Mouse (Mus musculus): ENCODE results near the gene Acox1.

Gene Acox1

DNA sequence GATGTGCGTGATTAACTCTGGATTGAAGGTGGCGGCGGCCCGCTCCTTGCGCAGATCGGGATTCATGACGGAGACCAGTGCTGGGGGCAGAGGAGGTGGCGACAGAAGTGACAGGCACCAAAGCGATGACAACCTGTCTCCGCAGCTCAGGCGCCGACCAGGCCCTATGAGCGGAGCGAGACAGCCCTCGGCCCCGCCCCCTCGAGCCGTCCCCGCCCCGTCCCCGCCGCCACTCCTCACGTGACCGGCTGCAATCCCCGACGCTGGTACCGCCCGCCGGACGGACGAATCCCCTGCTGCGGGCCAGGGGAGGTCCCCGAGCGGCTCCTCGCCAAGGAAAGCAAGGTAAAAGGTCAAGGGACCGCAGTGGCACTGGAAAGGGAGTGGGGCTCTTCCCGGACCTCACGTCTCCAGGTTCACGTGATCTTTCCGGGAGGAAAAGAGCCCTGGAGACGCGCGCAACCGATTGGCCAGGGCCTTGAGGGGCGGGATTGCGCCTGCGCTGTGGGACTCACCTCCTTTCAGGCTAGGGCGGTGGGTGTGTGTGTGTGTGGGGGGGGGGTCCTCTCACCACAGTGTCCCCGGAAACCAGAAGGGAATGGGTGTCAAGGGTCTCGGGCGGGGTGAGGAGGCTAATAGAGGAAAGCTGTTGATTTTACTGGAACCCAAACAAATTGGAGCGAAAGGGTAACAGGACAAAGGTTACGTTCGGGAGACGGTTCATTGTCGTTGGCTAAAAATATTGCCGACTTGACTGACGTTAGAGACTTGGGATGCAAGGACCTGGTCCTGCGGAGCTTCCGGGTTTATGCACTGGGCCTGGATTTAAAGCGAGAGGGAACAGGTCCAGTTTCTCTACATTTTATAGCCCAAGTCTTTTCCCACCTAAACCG is at the start of gene Acox1, which contains the start of gene Ten1:
Gene Acox1, minus strand, starts transcription at position 407 of the 893 bp plus-strand sequence.
Gene Ten1, plus strand, starts transcription at position 217 of the 893 bp plus-strand sequence.
- peak; percentile 97 for DNase-seq (ENCODE audit: low read depth)

DNA sequence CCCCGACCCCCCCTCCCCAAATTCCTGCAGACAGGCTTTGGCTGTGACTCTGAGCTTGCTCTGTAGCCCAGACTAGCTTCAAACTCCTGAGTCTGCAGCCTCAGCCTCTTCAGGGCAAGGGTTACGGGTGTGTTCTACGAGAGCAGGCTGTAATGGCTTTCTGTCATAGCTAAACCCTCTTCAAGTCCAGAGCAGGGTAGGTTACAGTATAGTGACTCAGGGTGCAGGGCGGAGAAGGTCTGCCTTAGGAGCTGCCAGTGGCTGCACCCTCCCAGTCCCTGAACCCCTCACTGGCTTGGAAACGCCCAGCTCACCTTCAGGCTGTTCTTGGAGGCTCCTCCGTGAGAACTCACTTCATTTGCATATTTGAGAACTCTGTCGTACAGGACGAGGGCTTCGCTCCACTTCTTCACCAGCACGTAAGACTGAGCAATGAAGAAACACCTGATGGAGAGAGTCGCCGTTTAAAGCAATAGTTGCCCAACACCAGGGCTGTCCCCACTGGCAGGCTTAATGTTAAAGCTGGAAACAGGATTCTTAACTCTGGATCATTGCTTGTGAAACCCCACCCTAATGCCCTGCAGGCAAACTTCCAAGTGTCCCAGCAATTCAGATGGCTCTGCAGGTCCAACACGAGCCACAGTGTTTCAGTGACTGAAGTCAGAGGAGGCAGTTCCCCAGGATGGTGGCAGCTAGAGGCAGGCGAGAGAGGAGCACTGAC is 48.8 kb upstream of the Acox1 start:
- no peak for DNase-seq (ENCODE audit: low read depth)

DNA sequence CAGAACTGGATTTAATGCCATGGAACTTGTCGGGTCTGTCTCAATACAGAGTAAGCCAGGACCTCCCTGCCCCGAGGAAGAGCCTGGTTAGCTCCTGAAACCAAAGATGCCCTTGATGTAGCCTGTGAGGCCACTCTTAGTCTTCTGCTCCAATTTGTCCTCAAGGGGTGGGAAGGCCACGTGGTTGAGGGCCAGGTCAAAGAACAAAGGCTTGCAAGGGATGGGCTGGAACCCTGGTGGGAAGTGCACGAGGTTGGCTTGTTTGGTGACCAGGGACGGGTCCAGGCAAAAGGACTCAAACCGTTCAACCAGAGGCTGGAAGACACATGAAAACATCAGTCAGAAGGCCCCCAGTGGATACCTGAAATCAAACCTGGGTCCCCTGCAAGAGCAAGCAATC is 46.8 kb upstream of the Acox1 start:
- no peak for DNase-seq (ENCODE audit: low read depth)

DNA sequence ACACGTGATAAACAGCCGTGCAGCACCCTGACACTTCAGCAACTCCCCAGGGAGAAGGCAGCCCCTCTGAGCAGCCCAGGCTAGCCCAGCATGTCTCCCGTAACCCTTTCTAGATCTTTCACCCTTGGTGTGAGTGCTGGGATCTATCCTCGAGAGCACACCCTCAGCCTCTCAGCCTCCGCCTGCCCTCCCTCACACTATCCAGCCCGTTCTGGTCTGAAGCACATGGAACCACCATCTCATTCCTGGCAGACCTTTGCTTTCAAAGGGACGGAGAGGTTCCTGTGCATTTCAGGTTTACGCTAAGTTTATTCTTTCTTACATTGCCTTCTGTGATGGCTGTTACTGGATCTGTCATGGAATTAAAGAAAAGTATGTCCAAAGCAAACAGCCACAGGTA is 45.7 kb upstream of the Acox1 start:
- DNase-seq (ENCODE audit: low read depth), result no peak

DNA sequence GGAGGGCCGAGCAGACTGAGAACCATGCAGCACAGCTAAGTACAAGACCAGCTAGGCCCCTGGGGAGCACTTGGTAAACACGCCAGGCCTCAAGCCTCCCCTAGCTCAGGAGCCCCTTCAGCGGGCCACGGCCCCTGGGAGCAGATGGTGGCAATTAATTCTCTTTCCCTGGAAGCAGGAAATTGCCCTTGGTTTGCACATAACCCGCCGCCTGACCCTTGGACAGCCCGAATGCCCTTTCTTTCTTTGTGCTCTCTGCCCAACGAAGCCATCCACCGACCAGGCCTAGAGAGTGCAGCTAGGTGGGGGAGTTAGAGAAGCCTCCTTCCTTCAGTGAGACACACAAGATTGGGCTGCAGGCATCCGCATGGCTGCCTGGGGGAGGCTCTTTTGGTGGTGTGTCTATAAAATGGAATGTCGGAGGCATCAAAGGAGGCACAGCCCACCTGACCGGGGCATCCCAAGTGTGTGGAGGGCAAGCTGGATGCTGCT is 42.9 kb upstream of the Acox1 start:
- DNase-seq (ENCODE audit: low read depth), result no peak

DNA sequence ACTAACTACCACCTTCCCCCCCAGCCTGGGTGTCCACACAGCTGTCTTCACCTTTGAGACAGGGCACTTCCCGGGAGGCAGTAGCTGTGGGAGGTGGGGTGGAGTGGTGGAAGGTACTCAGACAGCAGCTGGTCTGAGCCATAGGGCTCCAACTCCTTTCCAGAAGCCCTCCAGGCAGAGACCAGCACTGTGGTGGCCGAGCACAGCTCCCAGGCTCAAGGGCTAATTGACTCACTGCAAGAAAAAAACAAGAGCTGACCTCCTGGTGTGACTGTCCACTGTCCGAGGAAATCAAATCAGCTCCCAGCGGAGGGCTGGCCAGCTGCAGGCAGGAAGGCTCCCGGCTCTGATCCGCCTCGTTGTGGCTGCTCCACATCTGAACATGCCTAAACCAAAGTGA is 41.0 kb upstream of the Acox1 start:
- no peak for DNase-seq (ENCODE audit: low read depth)

DNA sequence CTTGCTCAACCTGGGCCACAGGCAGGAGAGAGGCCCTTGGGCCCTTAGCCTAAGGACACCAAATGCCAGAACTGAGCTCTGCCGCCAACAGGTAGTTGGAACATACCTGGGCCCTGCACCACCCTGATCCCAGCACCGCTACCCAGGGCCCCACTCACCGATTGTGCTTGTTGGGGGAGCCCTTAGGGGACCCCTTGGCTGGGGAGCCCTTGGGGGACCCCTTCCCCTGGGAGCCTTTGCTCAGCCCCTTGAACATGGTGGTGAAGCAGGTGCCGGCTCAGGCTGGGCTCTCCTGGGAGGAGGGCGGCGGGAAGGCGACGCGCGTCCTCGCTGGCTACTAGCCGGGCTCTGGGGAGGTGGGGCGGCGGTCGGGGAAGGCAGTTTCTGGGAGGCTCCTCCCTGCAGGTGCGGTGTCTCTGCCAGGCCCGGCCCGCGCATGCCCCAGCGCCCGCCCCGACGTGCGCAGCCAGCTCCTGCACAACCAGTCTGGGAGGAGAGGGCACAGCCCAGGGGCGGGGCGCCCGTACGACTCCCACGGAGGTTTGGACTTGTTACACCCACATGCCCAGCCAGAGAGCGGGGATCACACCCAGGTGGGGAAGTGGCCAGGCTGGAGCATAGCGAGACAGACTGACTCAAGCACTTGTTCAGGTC is 39.0 kb upstream of the Acox1 start, which contains the start of gene Evpl:
Gene Evpl, minus strand, starts transcription at position 336 of the 654 bp plus-strand sequence.
- DNase-seq (ENCODE audit: low read depth), result peak; percentile 35

DNA sequence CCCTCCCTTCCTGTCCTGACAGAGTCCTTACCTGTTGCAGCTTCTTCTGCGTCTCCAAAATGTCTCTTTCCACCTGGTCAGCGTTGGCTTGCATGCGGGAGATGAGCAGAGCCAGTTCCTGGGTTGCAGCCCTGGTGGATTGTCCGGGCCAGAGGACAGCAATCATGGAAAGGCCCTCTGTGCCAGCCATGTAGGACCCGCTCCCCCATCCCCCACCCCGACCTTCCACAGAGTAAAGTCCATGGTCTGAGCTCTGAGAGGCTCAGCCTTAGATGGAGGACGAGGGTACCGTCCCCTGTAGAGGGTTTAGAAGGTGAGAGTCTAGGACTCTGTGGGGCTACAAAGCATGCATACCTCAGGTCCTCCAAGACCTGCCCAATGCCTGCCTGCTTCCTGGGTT is 36.1 kb upstream of the Acox1 start:
- DNase-seq (ENCODE audit: low read depth), result no peak

DNA sequence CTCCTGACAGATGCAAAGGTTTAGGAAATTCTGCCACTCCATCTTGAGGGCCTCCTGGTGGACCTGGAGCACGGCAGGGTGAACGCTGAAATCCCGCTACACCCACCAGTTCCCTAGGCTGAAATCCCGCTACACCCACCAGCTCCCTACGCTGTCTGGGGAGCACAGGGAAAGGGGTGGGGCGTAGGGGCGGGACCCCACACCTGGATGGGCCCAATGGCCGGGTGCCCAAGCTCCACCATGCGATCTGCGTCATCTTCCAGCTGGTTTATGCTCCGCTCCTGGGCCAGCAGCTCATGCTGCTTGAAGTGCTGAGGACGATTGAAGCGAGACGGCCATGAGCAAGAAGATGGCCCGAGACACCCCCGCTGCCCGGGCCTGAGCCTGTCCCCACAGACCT is 33.6 kb upstream of the Acox1 start:
- DNase-seq (ENCODE audit: low read depth), result no peak

DNA sequence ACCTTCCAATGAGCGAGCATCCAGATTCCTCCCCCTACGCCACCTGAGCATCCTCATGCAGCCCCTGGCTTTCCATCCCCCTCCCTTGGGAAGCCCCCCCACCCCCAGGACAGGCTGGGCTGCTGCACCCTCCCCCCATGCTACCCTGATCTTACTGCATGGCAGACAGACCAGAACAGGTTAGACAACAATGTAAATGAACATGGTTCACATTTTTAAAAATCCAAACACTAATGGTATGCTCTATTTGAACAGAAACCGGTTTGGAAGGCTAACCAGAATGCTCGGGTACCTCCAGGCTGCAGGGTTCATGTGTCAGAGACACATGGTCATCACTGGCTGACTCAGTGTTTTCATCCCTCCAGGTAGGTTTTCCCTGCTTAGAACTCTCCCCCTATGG is 29.9 kb upstream of the Acox1 start:
- DNase-seq (ENCODE audit: low read depth), result no peak

DNA sequence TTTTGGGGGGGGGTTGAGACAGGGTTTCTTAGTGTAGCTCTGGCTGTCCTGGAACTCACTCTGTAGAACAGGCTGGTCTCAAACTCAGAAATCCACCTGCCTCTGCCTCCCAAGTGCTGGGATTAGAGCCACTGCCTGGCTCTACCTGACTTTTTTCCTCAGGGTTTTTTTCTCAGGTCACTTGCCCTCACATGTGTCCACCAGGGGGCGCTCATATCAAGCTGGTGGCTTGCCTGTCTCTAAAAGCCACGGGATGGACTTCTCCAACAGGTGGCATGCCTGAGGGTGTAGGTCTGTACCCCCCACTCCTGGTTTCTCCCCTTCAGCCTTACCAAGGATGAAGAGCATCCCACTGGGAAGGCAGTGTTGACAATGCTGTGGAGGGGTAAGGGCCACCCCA is 27.6 kb upstream of the Acox1 start:
- DNase-seq (ENCODE audit: low read depth), result peak; percentile 22

DNA sequence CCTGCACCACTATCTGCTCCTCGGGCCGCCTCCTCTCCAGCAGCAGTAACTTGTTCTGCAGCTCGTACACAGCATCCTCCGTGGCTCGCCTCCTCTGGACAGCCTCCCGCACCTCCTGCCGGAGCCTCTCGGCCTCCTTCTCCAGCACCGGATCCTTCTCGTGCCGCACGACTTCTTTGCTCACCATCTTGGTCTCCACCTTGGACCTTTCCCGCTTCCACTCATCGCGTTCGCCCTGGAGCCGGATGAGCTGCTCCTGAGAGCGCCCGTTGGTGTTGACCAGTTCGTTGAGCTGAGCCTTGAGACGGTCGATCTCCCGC is 23.9 kb upstream of the Acox1 start:
- no peak for DNase-seq (ENCODE audit: low read depth)

DNA sequence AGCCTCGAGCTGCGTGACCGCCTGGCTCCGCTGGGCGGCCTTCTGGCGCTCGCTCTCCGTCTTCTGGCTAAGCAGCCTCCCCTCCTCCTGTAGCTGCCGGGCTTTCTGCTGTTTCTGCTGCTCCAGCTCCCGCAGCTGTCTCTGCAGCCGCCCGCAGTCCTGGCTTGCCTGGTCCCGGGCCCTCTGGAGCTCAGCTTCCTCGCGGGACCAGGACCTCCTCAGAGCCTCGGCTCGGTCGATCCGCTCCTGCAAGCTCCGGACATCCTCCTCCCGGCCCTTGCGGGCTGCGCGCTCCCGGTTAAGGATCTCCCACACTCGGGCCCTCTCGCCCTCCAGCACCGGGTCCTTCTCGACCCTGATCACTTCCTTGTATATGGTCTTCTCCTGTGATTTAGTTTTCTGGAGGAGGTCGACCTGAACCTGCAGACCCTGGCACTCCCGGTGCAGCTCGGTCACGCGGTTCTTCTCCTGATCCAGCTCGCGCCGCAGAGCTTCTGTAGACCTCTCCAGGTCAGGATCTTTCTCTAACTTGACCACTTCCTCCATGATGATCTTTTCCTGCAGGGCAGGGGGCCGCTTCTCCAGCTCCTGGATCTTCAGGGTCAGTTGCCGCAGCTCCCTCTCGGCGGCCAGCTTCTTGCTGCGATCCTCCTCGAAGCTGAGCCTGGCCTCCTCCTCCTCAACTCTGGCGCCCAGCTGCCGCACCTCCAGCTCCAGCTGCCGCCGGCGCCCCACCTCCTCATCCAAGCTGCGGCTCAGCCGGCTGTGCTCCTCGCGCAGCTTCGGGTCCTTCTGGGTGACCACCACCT is 23.3 kb upstream of the Acox1 start:
- DNase-seq (ENCODE audit: low read depth), result no peak

DNA sequence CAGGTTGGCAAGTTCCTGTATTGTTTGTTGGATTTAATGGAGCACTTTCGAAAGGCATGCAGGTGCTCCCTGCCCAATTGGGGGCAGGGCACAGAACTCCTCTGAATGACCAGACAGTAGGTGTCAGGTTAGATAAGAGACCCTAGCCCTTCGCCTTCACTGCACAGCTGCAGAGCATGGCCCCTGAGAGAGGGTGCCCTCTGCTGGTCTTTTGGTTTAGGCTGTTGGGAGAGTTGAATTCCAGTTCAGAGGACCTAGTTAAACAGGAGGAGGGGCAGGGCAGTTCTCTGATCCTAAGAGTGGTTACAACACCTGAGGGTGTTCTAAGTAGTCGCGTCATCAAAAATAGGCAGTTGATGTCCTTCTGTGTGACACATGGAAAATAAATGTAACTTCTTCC is 21.0 kb upstream of the Acox1 start:
- peak; percentile 29 for DNase-seq (ENCODE audit: low read depth)

DNA sequence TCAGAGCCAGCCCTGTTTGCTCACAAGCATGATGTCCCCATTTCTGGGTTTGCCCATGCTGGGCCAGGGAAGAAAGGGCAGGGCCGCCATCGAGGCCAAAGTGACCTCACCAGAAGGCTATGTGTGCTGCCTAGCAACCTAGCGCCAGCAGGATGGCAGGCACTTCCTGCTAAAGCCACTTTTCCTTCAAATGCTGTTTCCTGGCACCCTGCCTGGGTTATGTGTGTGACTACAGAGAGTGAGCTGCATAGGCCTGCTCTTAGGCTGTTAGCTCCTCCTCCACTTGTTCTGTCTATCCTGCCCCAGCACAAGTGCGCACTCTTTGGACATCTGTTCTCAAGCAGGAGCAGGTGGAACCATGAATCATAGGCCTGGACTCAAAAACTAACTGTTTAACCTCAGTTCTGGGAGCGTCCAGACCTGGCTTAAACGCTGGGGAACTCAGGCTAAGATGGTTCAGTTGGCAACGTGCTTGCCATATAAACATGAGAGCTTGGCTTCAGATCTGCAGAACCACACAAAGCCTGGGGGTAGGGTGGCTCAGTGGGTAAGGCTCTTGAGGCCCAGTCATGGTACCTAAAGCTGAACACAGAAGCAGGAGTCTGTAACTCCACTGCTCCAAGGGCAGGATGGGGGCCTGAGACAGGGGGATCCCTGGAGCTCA is 20.0 kb upstream of the Acox1 start:
- DNase-seq (ENCODE audit: low read depth), result peak; percentile 97

DNA sequence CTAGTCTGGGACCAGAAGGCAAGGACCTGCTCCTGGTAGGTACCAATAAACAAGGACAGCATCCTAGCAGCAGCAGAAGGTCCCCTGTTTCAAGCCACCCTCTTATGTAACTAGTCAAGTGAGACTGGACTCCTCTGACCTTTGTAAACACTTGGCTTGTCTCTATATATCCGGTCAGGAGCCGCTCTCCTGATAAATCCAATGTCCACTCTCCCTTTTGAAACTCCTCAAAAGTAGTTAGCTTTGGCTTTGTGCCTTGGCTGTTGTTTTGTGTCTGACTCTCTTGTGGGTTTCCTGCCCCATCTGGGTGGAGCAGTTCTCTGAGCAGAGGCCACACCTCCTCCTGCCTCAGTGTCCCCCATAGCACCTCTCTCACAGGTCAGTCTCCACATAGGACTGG is 19.4 kb upstream of the Acox1 start:
- DNase-seq (ENCODE audit: low read depth), result no peak

DNA sequence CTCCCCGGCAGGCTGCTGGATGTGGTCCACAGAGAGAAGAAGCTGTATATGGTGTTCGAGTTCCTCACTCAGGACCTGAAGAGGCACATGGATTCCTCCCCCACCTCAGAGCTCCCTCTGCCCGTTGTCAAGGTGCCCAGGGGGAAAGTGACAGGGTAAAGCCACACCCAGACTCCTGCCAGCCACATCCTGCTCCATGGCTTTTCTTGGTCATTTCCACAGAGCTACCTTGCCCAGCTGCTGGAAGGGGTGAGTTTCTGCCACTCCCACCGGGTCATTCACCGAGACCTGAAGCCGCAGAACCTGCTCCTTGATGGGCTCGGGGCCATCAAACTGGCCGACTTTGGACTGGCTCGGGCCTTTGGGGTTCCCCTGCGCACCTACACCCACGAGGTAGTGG is 17.7 kb upstream of the Acox1 start:
- DNase-seq (ENCODE audit: low read depth), result no peak

DNA sequence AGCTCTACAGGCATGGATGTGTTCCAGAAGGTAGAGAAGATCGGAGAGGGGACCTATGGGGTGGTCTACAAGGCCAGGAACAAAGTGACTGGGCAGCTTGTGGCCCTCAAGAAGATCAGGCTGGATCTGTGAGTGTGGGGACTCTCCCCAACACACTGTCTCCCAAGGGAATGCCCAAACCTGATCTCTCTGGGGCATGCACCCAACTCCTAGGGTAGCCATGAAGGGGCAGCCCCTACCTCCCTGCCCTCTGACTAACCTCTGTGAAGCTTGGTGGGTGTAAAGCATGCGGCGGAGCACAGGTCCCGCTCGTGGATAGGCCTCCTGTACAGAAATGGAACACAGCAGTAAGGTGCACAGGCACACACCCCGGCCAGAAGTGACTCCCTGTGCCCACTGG is 17.1 kb upstream of the Acox1 start:
- DNase-seq (ENCODE audit: low read depth), result no peak

DNA sequence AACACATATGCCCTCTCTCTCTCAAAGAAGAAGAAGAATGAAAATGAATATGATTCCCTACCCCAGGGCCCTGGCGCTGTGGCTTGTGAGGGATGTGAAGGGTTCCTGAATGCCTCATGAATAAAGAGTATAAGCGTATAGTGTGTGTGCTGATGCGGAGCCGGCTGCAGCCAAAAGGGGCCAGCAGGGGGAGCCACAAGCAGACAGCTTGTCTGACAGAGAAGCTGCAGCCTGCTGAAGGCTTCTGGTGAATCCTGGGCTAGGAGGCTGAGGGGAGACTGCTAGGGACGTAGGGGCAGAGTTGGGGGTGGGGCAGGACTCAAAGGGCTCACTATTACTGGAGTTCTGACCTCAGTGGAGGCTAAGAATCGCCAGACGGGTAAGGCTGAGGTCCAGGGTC is 16.3 kb upstream of the Acox1 start:
- no peak for DNase-seq (ENCODE audit: low read depth)

DNA sequence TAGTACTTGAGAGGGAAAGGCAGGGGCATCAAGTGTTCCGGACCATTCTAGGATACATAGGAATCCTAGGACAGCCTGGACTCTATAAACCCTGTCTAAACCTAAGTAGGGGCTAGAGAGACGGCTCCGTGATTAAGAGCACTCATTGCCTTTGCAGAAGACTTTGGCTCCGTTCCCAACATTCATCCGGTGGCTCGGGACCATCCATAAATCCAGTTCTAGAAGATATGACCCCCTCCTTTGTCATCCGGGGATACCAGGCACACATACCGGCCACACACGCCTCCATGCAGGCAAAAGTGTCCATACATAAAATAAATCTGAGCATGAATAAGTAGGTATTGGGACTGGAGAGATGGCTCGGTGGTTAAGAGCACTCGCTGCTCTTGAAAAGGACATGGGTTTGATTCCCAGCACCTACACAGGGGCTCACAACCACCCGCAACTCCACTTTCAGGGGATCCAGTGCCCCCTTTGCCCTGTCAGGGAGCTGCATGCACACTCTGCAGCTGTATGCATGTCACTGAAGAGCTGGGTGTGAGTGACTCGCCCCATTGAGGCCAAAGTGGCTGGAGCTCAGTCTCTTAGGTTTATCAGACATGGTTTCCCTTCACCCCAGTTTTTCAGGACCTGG is 15.1 kb upstream of the Acox1 start:
- no peak for DNase-seq (ENCODE audit: low read depth)

DNA sequence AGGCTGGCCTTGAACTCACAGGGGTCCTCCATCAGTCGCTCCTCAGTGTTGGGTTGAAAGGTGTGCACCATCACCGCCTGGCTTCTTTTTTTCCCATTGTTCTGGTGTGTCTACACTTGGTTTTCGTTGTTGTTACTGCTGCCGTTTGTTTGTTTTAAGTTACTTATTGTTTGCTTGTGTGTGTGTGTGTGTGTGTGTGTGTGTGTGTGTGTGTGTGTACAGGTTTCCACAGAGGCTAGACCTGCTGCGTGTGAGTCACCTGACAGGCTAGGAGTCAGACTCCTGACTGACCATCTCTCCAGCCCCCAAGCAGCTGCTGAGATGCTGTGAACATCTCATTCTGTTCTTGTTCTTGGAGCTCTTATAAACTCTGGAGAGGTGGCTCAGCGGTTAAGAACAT is 14.0 kb upstream of the Acox1 start:
- no peak for DNase-seq (ENCODE audit: low read depth)
